Mouse (Mus musculus) hindbrain, embryonic 11.5 days (tissue): ENCODE measurements at regions not wholly inside any gene's neighbourhood (a gene's known extent, or its start where the extent isn't known, plus 50 kb on each side); places are given as distances from the start of the nearest gene placed in this dataset.
"Not testable (repeated sequence)": the region's sequence is repeated elsewhere in the genome, so short reads cannot be mapped to it uniquely, and the experiment has no call there.

ENCODE experiments used
- ATAC-seq: fragments of 200-750 bp; cut with Nextera tagmentation; 2 replicates; pipeline ENCODE4 v1.8.0; 2017; ENCODE audit warnings: mild to moderate bottlenecking, moderate TSS enrichment, moderate library complexity; ENCODE audit not compliant: low FRiP score
- DNase-seq: peaks from one replicate; pipeline ENCODE4 v3.0.0-alpha.2; 2015; ENCODE audit warnings: low spot score
- H3K27ac ChIP-seq: fragments of 300-500 bp; sonication (generic); 2 replicates; pipeline ENCODE4 v1.5.1; 2014; ENCODE audit warnings: mild to moderate bottlenecking, low read depth, low read length
- H3K27me3 ChIP-seq: fragments of 300-500 bp; sonication (generic); 2 replicates; pipeline ENCODE4 v1.6.1; 2014; ENCODE audit warnings: mild to moderate bottlenecking, low read length, moderate library complexity, mixed read lengths; ENCODE audit not compliant: control insufficient read depth, insufficient read depth
- H3K36me3 ChIP-seq: fragments of 300-500 bp; sonication (generic); 2 replicates; pipeline ENCODE4 v1.6.1; 2014; ENCODE audit warnings: mild to moderate bottlenecking, low read length, moderate library complexity, mixed read lengths; ENCODE audit not compliant: control insufficient read depth, insufficient read depth
- H3K4me1 ChIP-seq: fragments of 300-500 bp; sonication (generic); replicated peaks from 2 replicates; pipeline ENCODE4 v1.6.1; 2014; ENCODE audit warnings: low read length, mixed read lengths; ENCODE audit not compliant: control insufficient read depth, insufficient read depth
- H3K4me2 ChIP-seq: fragments of 300-500 bp; sonication (generic); replicated peaks from 2 replicates; pipeline ENCODE4 v1.6.1; 2014; ENCODE audit warnings: mild to moderate bottlenecking, low read depth, low read length
- H3K4me3 ChIP-seq: fragments of 300-500 bp; sonication (generic); 2 replicates; pipeline ENCODE4 v1.5.1; 2014; ENCODE audit warnings: low read depth, low read length
- H3K9ac ChIP-seq: fragments of 300-500 bp; sonication (generic); 2 replicates; pipeline ENCODE4 v1.6.1; 2014; ENCODE audit warnings: low read depth, low read length
- H3K9me3 ChIP-seq: fragments of 300-500 bp; sonication (generic); 2 replicates; pipeline ENCODE4 v1.6.1; 2016; ENCODE audit warnings: low read length; ENCODE audit not compliant: control insufficient read depth
- WGBS: fragments of 180-500 bp; shearing (Covaris S2); extraction: QIAGEN DNeasy Blood & Tissue Kit; methylation state at CpG from one replicate; pipeline ENCODE4 v1.1.7; 2014; 5-methylcytosine and 5-hydroxymethylcytosine counted together

GRCm38 (mm10) chr12:48521996-48522395 is 860.5 kb upstream of the Foxg1 start:
- 65% methylated on average over 3 of the region's 3 CpGs for WGBS
- Histone ChIP-seq H3K9ac (no peak overlapping the region), H3K4me2 (no peak overlapping the region), H3K27ac (no peak overlapping the region), H3K4me1 (no peaks in the 10 kb centered on the region), H3K4me3 (no peak overlapping the region), H3K36me3 (no peaks in the 10 kb centered on the region), H3K27me3 (no peaks in the 10 kb centered on the region), H3K9me3 (no peaks in the 10 kb centered on the region)
- DNase-seq (no peak), ATAC-seq (no peak)

GRCm38 (mm10) chr12:48559690-48560089 is 822.8 kb upstream of the Foxg1 start:
- H3K36me3 ChIP-seq, H3K9ac ChIP-seq, DNase-seq, H3K4me2 ChIP-seq, H3K4me1 ChIP-seq, H3K4me3 ChIP-seq, H3K27me3 ChIP-seq, ATAC-seq, H3K27ac ChIP-seq, H3K9me3 ChIP-seq: not testable (repeated sequence)
- WGBS = 77% methylated on average over 20 of the region's 20 CpGs

GRCm38 (mm10) chr12:48604401-48605197 is 777.9 kb upstream of the Foxg1 start:
- WGBS = 85% methylated on average over 5 of the region's 5 CpGs
- no peak overlapping the region for H3K4me2 ChIP-seq
- ATAC-seq = no peak

GRCm38 (mm10) chr12:48605423-48605822 is 777.0 kb upstream of the Foxg1 start:
- H3K4me3 ChIP-seq = no peak overlapping the region
- no peak for ATAC-seq
- H3K9ac ChIP-seq = no peak overlapping the region
- no peak overlapping the region for H3K4me2 ChIP-seq
- no peaks in the 10 kb centered on the region for H3K4me1 ChIP-seq
- no peaks in the 10 kb centered on the region for H3K36me3 ChIP-seq
- H3K27me3 ChIP-seq = no peaks in the 10 kb centered on the region
- no peaks in the 10 kb centered on the region for H3K9me3 ChIP-seq
- no peak for DNase-seq
- H3K27ac ChIP-seq = no peak overlapping the region

More at GRCm38 (mm10) chr12:48604401-48605197, 777.9 kb upstream of the Foxg1 start:
- DNase-seq = no peak
- H3K27me3 ChIP-seq = no peaks in the 10 kb centered on the region
- H3K36me3 ChIP-seq = no peaks in the 10 kb centered on the region
- H3K9ac ChIP-seq = no peak overlapping the region
- H3K9me3 ChIP-seq = no peaks in the 10 kb centered on the region
- H3K27ac ChIP-seq = no peak overlapping the region
- H3K4me1 ChIP-seq = no peaks in the 10 kb centered on the region
- H3K4me3 ChIP-seq = no peak overlapping the region

GRCm38 (mm10) chr12:48609391-48609790 is 773.1 kb upstream of the Foxg1 start:
- H3K4me2 ChIP-seq = no peak overlapping the region
- H3K9me3 ChIP-seq = no peaks in the 10 kb centered on the region
- H3K36me3 ChIP-seq = no peaks in the 10 kb centered on the region
- H3K4me3 ChIP-seq = no peak overlapping the region
- H3K9ac ChIP-seq = no peak overlapping the region
- no peaks in the 10 kb centered on the region for H3K4me1 ChIP-seq
- ATAC-seq (no peak), DNase-seq (no peak)
- no peak overlapping the region for H3K27ac ChIP-seq
- 86% methylated on average over 6 of the region's 6 CpGs for WGBS
- H3K27me3 ChIP-seq = no peaks in the 10 kb centered on the region

GRCm38 (mm10) chr12:48612066-48612465 is 770.4 kb upstream of the Foxg1 start:
- ATAC-seq = no peak
- Histone ChIP-seq H3K4me2 (no peak overlapping the region), H3K27ac (no peak overlapping the region), H3K4me3 (no peak overlapping the region), H3K4me1 (no peaks in the 10 kb centered on the region), H3K27me3 (no peaks in the 10 kb centered on the region), H3K9ac (no peak overlapping the region), H3K9me3 (no peaks in the 10 kb centered on the region), H3K36me3 (no peaks in the 10 kb centered on the region)
- 86% methylated on average over 5 of the region's 5 CpGs for WGBS
- DNase-seq = no peak

- H3K9ac ChIP-seq = no peak overlapping the region
- H3K27me3 ChIP-seq = no peaks in the 10 kb centered on the region
- no peaks in the 10 kb centered on the region for H3K4me1 ChIP-seq
- ATAC-seq = no peak
- no peak overlapping the region for H3K4me2 ChIP-seq
- H3K27ac ChIP-seq = no peak overlapping the region
- no peaks in the 10 kb centered on the region for H3K9me3 ChIP-seq
- H3K36me3 ChIP-seq = no peaks in the 10 kb centered on the region
- no peak overlapping the region for H3K4me3 ChIP-seq
- 89% methylated on average over 2 of the region's 2 CpGs for WGBS
- no peak for DNase-seq
These were observed 766.1 kb upstream of the Foxg1 start for GRCm38 (mm10) chr12:48616337-48616736.

- H3K9ac ChIP-seq = no peak overlapping the region
- DNase-seq = peak; percentile 3
- no peaks in the 10 kb centered on the region for H3K36me3 ChIP-seq
- no peak overlapping the region for H3K27ac ChIP-seq
- ATAC-seq = peak; percentile 80
- no peak overlapping the region for H3K4me2 ChIP-seq
- no peaks in the 10 kb centered on the region for H3K4me1 ChIP-seq
- H3K27me3 ChIP-seq = no peaks in the 10 kb centered on the region
- no peak overlapping the region for H3K4me3 ChIP-seq
- 57% methylated on average over 4 of the region's 4 CpGs for WGBS
- no peaks in the 10 kb centered on the region for H3K9me3 ChIP-seq
These were observed 748.9 kb upstream of the Foxg1 start for GRCm38 (mm10) chr12:48633559-48633958.

DNA sequence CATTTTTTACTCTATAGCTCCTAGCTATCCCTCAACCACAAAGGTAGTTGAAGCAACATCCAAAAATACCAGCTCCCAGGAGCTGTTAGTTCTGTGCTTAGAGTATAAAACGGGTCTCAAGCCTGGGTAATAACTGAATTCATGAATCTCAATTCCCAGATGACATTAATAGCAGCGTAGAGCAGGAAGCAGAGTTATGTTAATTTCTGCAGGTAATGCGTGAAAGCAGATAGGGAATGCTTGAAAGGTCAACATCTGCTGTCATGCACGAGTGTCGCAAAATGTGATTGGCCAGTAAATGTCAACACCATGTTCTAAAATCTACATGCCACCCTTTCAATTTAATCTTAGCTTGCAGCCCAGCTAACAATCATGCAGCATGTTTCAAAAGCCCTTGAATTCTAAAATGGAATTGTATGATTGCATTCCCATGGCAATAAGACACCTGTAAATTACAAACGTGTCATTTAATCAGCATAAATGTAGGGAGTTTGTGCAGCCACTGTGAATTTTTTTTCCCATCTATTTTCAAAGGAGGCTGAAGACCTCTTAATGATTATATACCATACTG is 747.7 kb upstream of the Foxg1 start:
- no peaks in the 10 kb centered on the region for H3K9me3 ChIP-seq
- no peak overlapping the region for H3K4me3 ChIP-seq
- no peaks in the 10 kb centered on the region for H3K36me3 ChIP-seq
- no peak overlapping the region for H3K4me2 ChIP-seq
- ATAC-seq = peak; percentile 44; the same call in 1 of the 2 replicates
- H3K27ac ChIP-seq = no peak overlapping the region
- 66% methylated on average over 6 of the region's 6 CpGs for WGBS
- H3K9ac ChIP-seq = no peak overlapping the region
- H3K27me3 ChIP-seq = no peaks in the 10 kb centered on the region
- no peak for DNase-seq
- H3K4me1 ChIP-seq = no peaks in the 10 kb centered on the region
